Mouse (Mus musculus) forebrain, embryonic 11.5 days (tissue): ENCODE measurements at regions not wholly inside any gene's neighbourhood (a gene's known extent, or its start where the extent isn't known, plus 50 kb on each side); places are given as distances from the start of the nearest gene placed in this dataset.

Experiments used
- ATAC-seq: fragments of 200-750 bp; cut with Nextera tagmentation; replicated peaks from 2 replicates; pipeline ENCODE4 v1.8.0; 2017; ENCODE audit warnings: moderate TSS enrichment; ENCODE audit not compliant: low FRiP score
- DNase-seq: peaks from one replicate; pipeline ENCODE4 v3.0.0-alpha.2; 2017; ENCODE audit warnings: low spot score
- H3K27ac ChIP-seq: fragments of 300-500 bp; sonication (generic); 2 replicates; pipeline ENCODE4 v1.5.1; 2014; ENCODE audit warnings: low read depth, low read length
- H3K27me3 ChIP-seq: fragments of 300-500 bp; sonication (generic); 2 replicates; pipeline ENCODE4 v1.6.1; 2014; ENCODE audit warnings: mild to moderate bottlenecking, low read length, mixed read lengths; ENCODE audit not compliant: control insufficient read depth, insufficient read depth
- H3K36me3 ChIP-seq: fragments of 300-500 bp; sonication (generic); 2 replicates; pipeline ENCODE4 v1.6.1; 2014; ENCODE audit warnings: mild to moderate bottlenecking, low read length, moderate library complexity, mixed read lengths; ENCODE audit not compliant: control insufficient read depth, insufficient read depth
- H3K4me1 ChIP-seq: fragments of 300-500 bp; sonication (generic); replicated peaks from 2 replicates; pipeline ENCODE4 v1.6.1; 2014; ENCODE audit warnings: low read length, mixed read lengths; ENCODE audit not compliant: control insufficient read depth, insufficient read depth
- H3K4me2 ChIP-seq: fragments of 300-500 bp; sonication (generic); 2 replicates; pipeline ENCODE4 v1.6.1; 2014; ENCODE audit warnings: low read depth, mild to moderate bottlenecking, low read length, moderate library complexity, mixed read lengths; ENCODE audit not compliant: severe bottlenecking
- H3K4me3 ChIP-seq: fragments of 300-500 bp; sonication (generic); 2 replicates; pipeline ENCODE4 v1.5.1; 2014; ENCODE audit warnings: low read depth, low read length
- H3K9ac ChIP-seq: fragments of 300-500 bp; sonication (generic); 2 replicates; pipeline ENCODE4 v1.6.1; 2014; ENCODE audit warnings: low read length
- H3K9me3 ChIP-seq: fragments of 300-500 bp; sonication (generic); 2 replicates; pipeline ENCODE4 v1.6.1; 2016; ENCODE audit warnings: low read length, mixed read lengths; ENCODE audit not compliant: control insufficient read depth
- WGBS: fragments of 180-500 bp; shearing (Covaris S2); extraction: QIAGEN DNeasy Blood & Tissue Kit; methylation state at CpG from one replicate; pipeline ENCODE4 v1.1.7; 2014; 5-methylcytosine and 5-hydroxymethylcytosine counted together

- H3K27me3 ChIP-seq = no peaks in the 10 kb centered on the region
- no peak overlapping the region for H3K27ac ChIP-seq
- WGBS = 65% methylated on average over 2 of the region's 2 CpGs
- DNase-seq (no peak), ATAC-seq (peak; percentile 55; the same call in 1 of the 2 replicates)
- no peaks in the 10 kb centered on the region for H3K4me1 ChIP-seq
- H3K36me3 ChIP-seq = no peaks in the 10 kb centered on the region
- H3K9me3 ChIP-seq = no peaks in the 10 kb centered on the region
- no peak overlapping the region for H3K9ac ChIP-seq
- no peak overlapping the region for H3K4me3 ChIP-seq
- H3K4me2 ChIP-seq = no peak overlapping the region
Measured at GRCm38 (mm10) chr7:54458386-54458785, 376.9 kb upstream of the Luzp2 start.

GRCm38 (mm10) chr7:54491254-54491653 lies 344.0 kb upstream of the Luzp2 start:
- ATAC-seq (no peak), DNase-seq (no peak)
- no peaks in the 10 kb centered on the region for H3K9me3 ChIP-seq
- no peak overlapping the region for H3K9ac ChIP-seq
- no peaks in the 10 kb centered on the region for H3K4me1 ChIP-seq
- H3K4me3 ChIP-seq = no peak overlapping the region
- 94% methylated on average over 1 of the region's 1 CpGs for WGBS
- no peak overlapping the region for H3K27ac ChIP-seq
- no peaks in the 10 kb centered on the region for H3K27me3 ChIP-seq
- H3K36me3 ChIP-seq = no peaks in the 10 kb centered on the region
- no peak overlapping the region for H3K4me2 ChIP-seq

GRCm38 (mm10) chr7:54505235-54505634 lies 330.1 kb upstream of the Luzp2 start:
- ATAC-seq = no peak
- no peaks in the 10 kb centered on the region for H3K9me3 ChIP-seq
- no peaks in the 10 kb centered on the region for H3K36me3 ChIP-seq
- no peak overlapping the region for H3K9ac ChIP-seq
- H3K27ac ChIP-seq = no peak overlapping the region
- DNase-seq = no peak
- H3K27me3 ChIP-seq = no peaks in the 10 kb centered on the region
- H3K4me1 ChIP-seq = no peaks in the 10 kb centered on the region
- no peak overlapping the region for H3K4me2 ChIP-seq
- no peak overlapping the region for H3K4me3 ChIP-seq

GRCm38 (mm10) chr7:54507006-54507405 lies 328.3 kb upstream of the Luzp2 start:
- H3K4me3 ChIP-seq = no peak overlapping the region
- no peak overlapping the region for H3K4me2 ChIP-seq
- H3K4me1 ChIP-seq = no peaks in the 10 kb centered on the region
- 63% methylated on average over 2 of the region's 2 CpGs for WGBS
- no peak for DNase-seq
- H3K27me3 ChIP-seq = no peaks in the 10 kb centered on the region
- no peaks in the 10 kb centered on the region for H3K36me3 ChIP-seq
- ATAC-seq = no peak
- H3K27ac ChIP-seq = no peak overlapping the region
- no peak overlapping the region for H3K9ac ChIP-seq
- H3K9me3 ChIP-seq = no peaks in the 10 kb centered on the region

GRCm38 (mm10) chr7:54535693-54536092 lies 299.6 kb upstream of the Luzp2 start:
- H3K4me2 ChIP-seq = no peak overlapping the region
- H3K4me3 ChIP-seq = no peak overlapping the region
- H3K27ac ChIP-seq = no peak overlapping the region
- H3K9ac ChIP-seq = no peak overlapping the region
- ATAC-seq (no peak), DNase-seq (no peak)
- H3K36me3 ChIP-seq = no peaks in the 10 kb centered on the region
- no peaks in the 10 kb centered on the region for H3K4me1 ChIP-seq
- WGBS = 73% methylated on average over 7 of the region's 7 CpGs
- H3K27me3 ChIP-seq = no peaks in the 10 kb centered on the region
- H3K9me3 ChIP-seq = no peaks in the 10 kb centered on the region

- DNase-seq (no peak), ATAC-seq (no peak)
- WGBS = 74% methylated on average over 3 of the region's 3 CpGs
- H3K4me1 ChIP-seq = no peaks in the 10 kb centered on the region
- H3K27me3 ChIP-seq = no peaks in the 10 kb centered on the region
- no peak overlapping the region for H3K27ac ChIP-seq
- H3K9ac ChIP-seq = no peak overlapping the region
- H3K4me2 ChIP-seq = no peak overlapping the region
- no peaks in the 10 kb centered on the region for H3K36me3 ChIP-seq
- no peak overlapping the region for H3K4me3 ChIP-seq
- no peaks in the 10 kb centered on the region for H3K9me3 ChIP-seq
Measured at GRCm38 (mm10) chr7:54557436-54557835, 277.9 kb upstream of the Luzp2 start.

- peak; percentile 73 for ATAC-seq
Measured at GRCm38 (mm10) chr7:54565569-54566179, 269.6 kb upstream of the Luzp2 start.

GRCm38 (mm10) chr7:54599776-54600175 lies 235.5 kb upstream of the Luzp2 start:
- DNase-seq (no peak), ATAC-seq (no peak)
- H3K9ac ChIP-seq = no peak overlapping the region
- no peak overlapping the region for H3K4me3 ChIP-seq
- H3K9me3 ChIP-seq = no peaks in the 10 kb centered on the region
- no peaks in the 10 kb centered on the region for H3K4me1 ChIP-seq
- no peak overlapping the region for H3K27ac ChIP-seq
- no peak overlapping the region for H3K4me2 ChIP-seq
- H3K27me3 ChIP-seq = no peaks in the 10 kb centered on the region
- 93% methylated on average over 1 of the region's 1 CpGs for WGBS
- H3K36me3 ChIP-seq = no peaks in the 10 kb centered on the region

More at GRCm38 (mm10) chr7:54565569-54566179, 269.6 kb upstream of the Luzp2 start:
- no peaks in the 10 kb centered on the region for H3K27me3 ChIP-seq
- H3K4me3 ChIP-seq = no peak overlapping the region
- no peak overlapping the region for H3K27ac ChIP-seq
- no peaks in the 10 kb centered on the region for H3K9me3 ChIP-seq
- H3K4me1 ChIP-seq = no peaks in the 10 kb centered on the region; the same call in 1 of the 2 replicates
- DNase-seq = no peak
- H3K9ac ChIP-seq = no peak overlapping the region
- H3K4me2 ChIP-seq = no peak overlapping the region
- WGBS = 49% methylated on average over 3 of the region's 3 CpGs
- no peaks in the 10 kb centered on the region for H3K36me3 ChIP-seq

GRCm38 (mm10) chr7:54622436-54622835 lies 212.9 kb upstream of the Luzp2 start:
- Histone ChIP-seq H3K4me1 (no peaks in the 10 kb centered on the region), H3K27ac (no peak overlapping the region), H3K27me3 (no peaks in the 10 kb centered on the region), H3K36me3 (no peaks in the 10 kb centered on the region), H3K9ac (no peak overlapping the region), H3K4me3 (no peak overlapping the region), H3K4me2 (no peak overlapping the region), H3K9me3 (no peaks in the 10 kb centered on the region)
- ATAC-seq (no peak), DNase-seq (no peak)
- WGBS = 97% methylated on average over 2 of the region's 2 CpGs
